Mouse (Mus musculus) left cerebral cortex, postnatal 14 days (tissue): ENCODE data around the gene Actn2. TPM values are rescaled to one million over a fixed set of nuclear protein-coding genes. Genes with fewer than 3 reads are reported as not detected.

Experiments
- DNase-seq, 2 experiments: peaks; one replicate each; pipeline ENCODE4 v3.0.0; 2021 to 2022; ENCODE audit warnings: low spot score in 2 of 2, mixed read lengths in 1 of 2
- intact Hi-C: fragments of 180-260 bp; cut with DNase I; formaldehyde crosslinking; loops from one replicate; pipeline ENCODE4 v1.15.1; 2025
- total RNA-seq, 2 experiments: library from RNA; stranded (reverse); gene quantifications; 2 replicates each; pipeline ENCODE4 v1.2.3; 2021

The Actn2 gene
- total RNA-seq, 2 experiments from 2014 or later = 19.0 to 21.3 TPM

GRCm38 (mm10) chr13:12320148-12320547 is 20.4 kb downstream of the Actn2 start:
- intact Hi-C loops = no loop called here
- peak in 1 of 2 experiments; percentile 13 for DNase-seq

- intact Hi-C loops = no loop called here
Measured at GRCm38 (mm10) chr13:12318017-12318416, 22.5 kb downstream of the Actn2 start.

DNA sequence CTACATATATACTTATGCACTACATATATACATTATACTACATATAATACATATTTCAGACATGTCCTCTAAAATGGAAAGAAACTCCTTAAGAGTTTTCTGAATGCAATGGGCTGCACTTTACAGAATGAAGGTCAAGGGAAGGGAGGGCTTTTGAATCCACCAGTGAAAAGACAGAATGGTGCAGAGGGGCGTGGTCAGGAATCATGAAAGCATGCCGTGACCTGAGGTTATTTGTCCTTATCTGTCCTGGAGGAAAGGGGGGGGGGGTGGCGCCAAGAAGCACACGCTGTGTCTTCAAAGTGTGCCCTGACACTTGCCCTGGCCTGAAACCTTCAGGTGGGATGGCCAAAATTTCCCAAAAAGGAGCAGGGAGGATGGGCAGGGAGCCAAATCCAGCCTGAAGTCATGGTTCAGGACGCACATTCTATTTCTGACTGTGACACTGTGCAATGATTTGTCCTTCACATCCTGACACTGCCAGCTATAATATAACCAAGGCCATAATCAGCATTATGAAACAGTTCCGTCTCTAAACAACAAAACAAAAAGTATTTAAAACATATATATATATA is 23.3 kb downstream of the Actn2 start:
- DNase-seq = no peak
- intact Hi-C loops = no loop called here

More at GRCm38 (mm10) chr13:12318017-12318416, 22.5 kb downstream of the Actn2 start:
- no peak for DNase-seq

DNA sequence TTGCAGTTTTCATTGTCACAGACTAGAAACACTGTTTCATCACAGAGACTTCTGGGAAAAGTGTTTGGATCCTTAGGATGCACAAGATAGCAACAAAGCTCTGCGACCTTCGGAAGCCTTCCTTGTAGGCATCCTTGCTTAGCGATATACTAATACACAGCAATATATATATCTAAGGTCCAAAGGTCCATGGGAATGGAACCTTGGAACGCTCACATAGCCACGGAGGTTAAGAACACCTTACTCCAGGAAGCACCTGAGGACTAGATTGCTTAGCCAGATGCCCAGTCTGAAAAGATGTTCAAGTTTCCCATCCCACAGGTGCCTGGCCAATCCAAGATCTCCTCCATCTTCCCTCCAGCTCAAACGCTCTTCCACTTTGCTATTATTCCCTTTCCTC is 26.4 kb downstream of the Actn2 start:
- DNase-seq = no peak
- intact Hi-C loops = no loop called here

- DNase-seq = peak in 1 of 2 experiments; percentile 31
- intact Hi-C loops = no loop called here
Measured at GRCm38 (mm10) chr13:12311930-12312492, 28.5 kb downstream of the Actn2 start.

- intact Hi-C loops = no loop called here
- DNase-seq = no peak
Measured at GRCm38 (mm10) chr13:12311371-12311770, 29.2 kb downstream of the Actn2 start.

- intact Hi-C loops = no loop called here
- no peak for DNase-seq
Measured at GRCm38 (mm10) chr13:12309446-12309845, 31.1 kb downstream of the Actn2 start.

DNA sequence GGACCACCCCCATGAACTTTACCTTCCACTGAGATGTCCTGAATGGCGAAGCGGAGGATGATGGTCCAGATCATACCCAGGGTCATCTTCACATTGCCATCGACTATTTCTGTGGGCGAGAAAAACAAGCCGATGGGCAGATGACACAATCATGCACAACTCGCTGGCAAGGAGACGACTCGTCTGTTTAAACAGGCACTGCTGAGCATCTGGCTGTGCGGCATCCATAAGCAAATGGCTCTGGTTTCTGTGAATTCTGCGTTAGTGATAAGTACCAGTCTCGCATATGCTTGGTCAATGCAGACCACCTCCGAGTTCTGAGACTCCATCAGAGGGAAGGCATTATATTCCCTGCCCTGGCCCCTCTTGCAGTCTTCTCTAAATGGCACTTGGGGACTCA is 31.7 kb downstream of the Actn2 start:
- no peak for DNase-seq
- intact Hi-C loops = no loop called here

- peak in 1 of 2 experiments; percentile 37 for DNase-seq
Measured at GRCm38 (mm10) chr13:12308473-12308872, 32.1 kb downstream of the Actn2 start.

GRCm38 (mm10) chr13:12307286-12307685 is 33.3 kb downstream of the Actn2 start:
- intact Hi-C loops = no loop called here
- DNase-seq = no peak

More at GRCm38 (mm10) chr13:12308473-12308872, 32.1 kb downstream of the Actn2 start:
- intact Hi-C loops = no loop called here

DNA sequence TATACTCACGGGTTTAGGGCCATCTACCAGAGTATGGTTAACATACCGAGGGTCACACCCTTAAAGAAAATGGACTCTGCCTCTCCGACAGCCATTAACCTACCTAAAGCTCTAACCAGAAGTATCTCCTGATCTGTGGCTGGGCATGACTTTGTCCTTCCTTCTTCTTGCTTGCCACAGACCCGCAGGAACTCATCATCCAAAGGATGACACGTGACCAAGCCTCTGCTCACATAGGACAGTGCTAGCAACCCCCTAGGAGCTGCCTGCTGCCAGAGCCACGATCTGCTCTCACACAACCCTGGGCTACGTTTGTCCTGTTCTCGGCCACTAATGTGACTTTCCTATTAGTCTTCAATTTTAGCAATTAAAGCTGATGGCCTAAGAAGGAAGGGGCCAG is 35.0 kb downstream of the Actn2 start:
- DNase-seq = no peak
- intact Hi-C loops = no loop called here

- intact Hi-C loops = no loop called here
- DNase-seq = no peak
Measured at GRCm38 (mm10) chr13:12304991-12305390, 35.6 kb downstream of the Actn2 start.

DNA sequence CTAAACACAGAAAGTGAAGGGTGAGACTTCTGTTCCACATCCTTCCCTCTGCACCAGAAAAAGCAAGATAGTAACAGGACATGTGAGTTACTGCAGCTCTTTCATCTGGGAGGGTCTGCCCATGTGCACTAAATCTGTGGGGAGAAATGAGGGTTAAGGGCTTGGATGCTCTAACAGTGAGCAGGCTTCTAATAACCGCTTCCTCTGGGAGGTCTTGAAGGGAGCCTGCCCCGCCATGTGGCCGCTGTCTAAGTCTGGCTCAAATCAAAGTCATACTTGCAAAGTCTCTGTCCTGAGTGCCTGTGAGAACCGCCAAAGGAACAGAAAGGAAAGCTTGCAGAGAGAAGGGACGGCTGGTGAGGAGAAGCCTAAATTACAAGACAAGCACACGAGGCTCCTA is 42.8 kb downstream of the Actn2 start:
- no peak for DNase-seq
- intact Hi-C loops = no loop called here

GRCm38 (mm10) chr13:12296701-12297100 is 43.9 kb downstream of the Actn2 start:
- DNase-seq = peak; percentile 71 to 89
- intact Hi-C loops = loop anchor here (1.0 kb wide), 1 partner anchor 90 kb away; no protein-coding TSS in a partner anchor

DNA sequence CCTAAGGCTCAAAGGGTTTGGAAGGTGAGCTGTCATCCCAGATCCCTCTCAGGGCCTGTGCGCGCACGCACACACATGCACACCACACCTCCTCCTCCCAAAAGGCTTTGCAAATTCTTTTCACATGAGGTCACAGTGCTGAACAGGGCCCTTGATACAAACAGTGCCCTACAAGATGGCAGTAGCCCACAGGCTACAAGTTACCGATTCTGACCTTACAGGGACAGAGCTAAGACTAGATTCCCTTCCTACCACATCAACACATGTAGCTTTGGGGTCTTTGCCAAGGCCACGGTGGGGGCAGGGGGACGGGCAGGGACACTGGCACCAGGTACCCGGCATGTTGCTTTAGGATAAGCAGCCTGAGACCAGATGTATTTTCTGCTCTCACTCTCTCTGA is 46.8 kb downstream of the Actn2 start:
- intact Hi-C loops = no loop called here
- DNase-seq = no peak

DNA sequence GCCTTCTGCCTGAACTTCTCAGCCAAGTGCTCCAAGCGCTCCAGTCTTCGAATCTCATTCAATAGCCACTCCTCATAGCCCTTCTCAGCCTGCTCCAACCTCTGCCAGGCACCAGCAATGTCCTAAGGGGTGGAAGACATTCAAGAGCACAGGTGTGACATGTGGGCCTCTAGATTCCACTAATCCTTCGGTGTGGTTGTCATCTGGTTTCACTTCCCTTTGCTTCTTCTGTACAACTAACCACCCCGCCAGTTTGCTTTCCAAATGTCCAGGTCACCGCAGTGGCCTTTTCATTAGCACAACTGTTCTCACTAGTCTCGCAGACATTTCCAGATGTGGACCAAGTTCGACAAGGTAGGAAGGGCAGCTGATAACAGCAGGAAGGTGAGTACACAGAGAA is 49.9 kb downstream of the Actn2 start:
- no peak for DNase-seq
- intact Hi-C loops = no loop called here

DNA sequence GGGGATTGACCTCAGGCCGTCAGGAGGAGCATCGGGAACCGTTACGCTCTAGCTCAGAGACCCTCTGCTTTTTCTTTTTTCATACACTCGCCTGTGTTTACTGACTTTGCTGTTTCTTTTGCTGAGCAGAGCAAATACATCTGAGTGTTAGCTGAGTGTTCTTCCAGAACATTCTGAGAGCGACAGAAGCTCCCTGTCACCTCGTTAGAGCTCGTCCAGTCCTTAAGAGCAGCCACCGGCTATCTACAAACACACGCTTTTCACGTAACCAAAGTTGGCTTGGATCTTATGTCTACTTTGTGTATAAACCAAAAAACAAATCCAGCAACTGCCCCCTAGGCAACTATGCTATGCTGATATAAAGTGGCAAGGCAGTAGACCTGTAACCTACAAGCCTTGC is 56.0 kb downstream of the Actn2 start:
- intact Hi-C loops = no loop called here
- DNase-seq = no peak

GRCm38 (mm10) chr13:12283826-12284225 is 56.7 kb downstream of the Actn2 start:
- intact Hi-C loops = no loop called here

DNA sequence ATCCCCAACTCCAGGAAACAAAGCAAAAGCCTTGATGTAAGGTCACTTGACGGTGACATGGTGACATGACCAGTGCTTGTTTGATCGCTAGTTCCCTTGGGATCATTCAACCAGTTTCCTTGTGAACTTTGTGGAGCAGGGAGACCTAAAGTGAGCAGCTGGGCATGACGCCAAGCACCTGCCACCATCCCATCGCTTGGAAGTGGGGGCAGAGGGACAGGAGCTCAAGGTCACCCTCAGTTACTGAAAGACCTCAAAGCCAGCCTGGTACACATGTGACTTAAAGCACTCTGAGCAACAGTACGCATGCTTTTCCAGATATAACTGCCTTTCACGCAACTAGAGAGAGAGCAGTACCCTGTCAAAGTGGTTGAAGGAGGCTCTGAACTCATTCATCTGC is 65.8 kb downstream of the Actn2 start:
- intact Hi-C loops = no loop called here
- DNase-seq = no peak

More at GRCm38 (mm10) chr13:12283826-12284225, 56.7 kb downstream of the Actn2 start:
- DNase-seq = no peak

- DNase-seq = no peak
- intact Hi-C loops = no loop called here
Measured at GRCm38 (mm10) chr13:12274220-12274619, 66.3 kb downstream of the Actn2 start.

DNA sequence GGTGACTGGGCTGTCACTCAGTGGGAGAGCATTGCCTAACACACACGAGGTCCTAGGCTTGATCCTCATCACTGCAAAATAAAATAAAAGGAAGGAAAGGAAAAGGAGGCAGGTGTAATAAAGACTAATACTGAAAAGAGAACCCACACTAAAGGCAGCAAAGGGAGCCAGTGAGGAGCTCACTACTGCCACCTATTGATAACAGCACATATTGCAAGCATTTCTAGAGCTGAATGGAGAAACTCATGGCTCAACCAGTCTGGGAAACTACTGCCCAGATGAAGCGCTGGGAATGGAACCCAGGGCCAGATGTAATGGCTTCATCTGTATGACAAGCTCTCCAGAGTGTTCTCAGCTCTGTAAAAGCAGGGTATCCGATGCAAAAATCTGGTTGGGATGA is 67.6 kb downstream of the Actn2 start:
- intact Hi-C loops = no loop called here
- DNase-seq = peak; percentile 57 to 77
